Mouse (Mus musculus) MEL (cell line): ENCODE results near the gene Nup88. TPM values are rescaled to one million over a fixed set of nuclear protein-coding genes. Genes with fewer than 3 reads are reported as not detected.

Source experiments
- DNase-seq: peaks from one replicate; pipeline ENCODE4 v3.0.0; 2011; ENCODE audit warnings: low read depth, low spot score
- H3K27ac ChIP-seq: 2 replicates; pipeline ENCODE4 v1.5.1; 2012; ENCODE audit warnings: low read depth, mild to moderate bottlenecking, control low read depth, low read length, moderate library complexity; ENCODE audit not compliant: control insufficient read depth
- H3K27me3 ChIP-seq, 2 experiments: fragments of 150-350 bp in 1 of 2; sonication (generic) in 1 of 2; 2 replicates each; pipeline ENCODE4 v1.6.1; 2012; ENCODE audit warnings: low read length in 2 of 2, mild to moderate bottlenecking in 2 of 2, improper control_type of control experiment in 1 of 2, moderate library complexity in 1 of 2; ENCODE audit not compliant: insufficient read depth in 2 of 2, control insufficient read depth in 1 of 2
- H3K36me3 ChIP-seq, 2 experiments: 2 replicates each; pipeline ENCODE4 v1.6.1; 2012 to 2014; ENCODE audit warnings: low read length in 2 of 2, improper control_type of control experiment in 1 of 2, inconsistent platforms in 1 of 2, mild to moderate bottlenecking in 1 of 2; ENCODE audit not compliant: insufficient read depth in 2 of 2, control insufficient read depth in 1 of 2
- H3K4me1 ChIP-seq, 2 experiments: fragments of 150-350 bp in 1 of 2; sonication (generic) in 1 of 2; 2 replicates each; pipeline ENCODE4 v1.6.1; 2012; ENCODE audit warnings: low read length in 2 of 2, improper control_type of control experiment in 1 of 2, mild to moderate bottlenecking in 1 of 2; ENCODE audit not compliant: insufficient read depth in 2 of 2, control insufficient read depth in 1 of 2
- H3K4me3 ChIP-seq, 2 experiments: fragments of 150-350 bp in 1 of 2; sonication (generic) in 1 of 2; 2 replicates each; pipeline ENCODE4 v1.5.1; 2012; ENCODE audit warnings: low read depth in 2 of 2, low read length in 2 of 2, mild to moderate bottlenecking in 2 of 2, moderate library complexity in 2 of 2, control low read depth in 1 of 2, improper control_type of control experiment in 1 of 2; ENCODE audit not compliant: control insufficient read depth in 1 of 2, insufficient read depth in 1 of 2
- H3K79me2 ChIP-seq: 2 replicates; pipeline ENCODE4 v1.6.1; 2012; ENCODE audit warnings: mild to moderate bottlenecking, low read length, moderate library complexity; ENCODE audit not compliant: control insufficient read depth, poor library complexity, insufficient read depth
- H3K9ac ChIP-seq: 2 replicates; pipeline ENCODE4 v1.6.1; 2012; ENCODE audit warnings: low read depth, mild to moderate bottlenecking, control low read depth, low read length, moderate library complexity; ENCODE audit not compliant: control insufficient read depth, poor library complexity, severe bottlenecking
- H3K9me3 ChIP-seq: fragments of 150-350 bp; sonication (generic); replicated peaks from 2 replicates; pipeline ENCODE4 v1.6.1; 2012; ENCODE audit warnings: mild to moderate bottlenecking, low read length, improper control_type of control experiment, moderate library complexity; ENCODE audit not compliant: insufficient read depth
- ELF1 ChIP-seq: IDR thresholded peaks from 2 replicates; pipeline ENCODE4 v1.6.1; 2014; ENCODE audit warnings: low read depth, mild to moderate bottlenecking, inconsistent platforms, low read length, improper control_type of control experiment, moderate library complexity
- ETS1 ChIP-seq: IDR thresholded peaks from 2 replicates; pipeline ENCODE4 v1.6.1; 2012; ENCODE audit warnings: low read depth, mild to moderate bottlenecking, inconsistent platforms, low read length, improper control_type of control experiment, moderate library complexity
- MAFK ChIP-seq: IDR thresholded peaks from 2 replicates; pipeline ENCODE4 v1.6.1; 2011; ENCODE audit warnings: low read depth, mild to moderate bottlenecking, low read length, improper control_type of control experiment, borderline replicate concordance
- MAX ChIP-seq: IDR thresholded peaks from 2 replicates; pipeline ENCODE4 v1.6.1; 2011; ENCODE audit warnings: low read length, improper control_type of control experiment
- MEF2A ChIP-seq: IDR thresholded peaks from 2 replicates; pipeline ENCODE4 v1.6.1; 2014; ENCODE audit warnings: low read depth, mild to moderate bottlenecking, inconsistent platforms, low read length, improper control_type of control experiment; ENCODE audit not compliant: poor library complexity, insufficient replicate concordance, severe bottlenecking; ENCODE audit errors: extremely low read depth
- MXI1 ChIP-seq: IDR thresholded peaks from 2 replicates; pipeline ENCODE4 v1.6.1; 2011; ENCODE audit warnings: mild to moderate bottlenecking, low read depth, low read length, improper control_type of control experiment
- MYB ChIP-seq: IDR thresholded peaks from 2 replicates; pipeline ENCODE4 v1.6.1; 2011; ENCODE audit warnings: mild to moderate bottlenecking, low read depth, low read length, improper control_type of control experiment
- MYC ChIP-seq: IDR thresholded peaks from 2 replicates; pipeline ENCODE4 v1.6.1; 2011; ENCODE audit warnings: low read depth, mild to moderate bottlenecking, low read length, improper control_type of control experiment, moderate library complexity
- NRF1 ChIP-seq: IDR thresholded peaks from 2 replicates; pipeline ENCODE4 v1.6.1; 2014; ENCODE audit warnings: low read depth, mild to moderate bottlenecking, inconsistent platforms, low read length, improper control_type of control experiment, moderate library complexity; ENCODE audit not compliant: poor library complexity, insufficient read depth, severe bottlenecking
- POLR2A ChIP-seq, 2 experiments: IDR thresholded peaks; 2 replicates each; pipeline ENCODE4 v1.6.1; 2011 to 2012; ENCODE audit warnings: low read length in 2 of 2, mild to moderate bottlenecking in 2 of 2, control low read depth in 1 of 2, improper control_type of control experiment in 1 of 2, low read depth in 1 of 2, moderate library complexity in 1 of 2; ENCODE audit not compliant: control insufficient read depth in 1 of 2, insufficient read depth in 1 of 2, poor library complexity in 1 of 2
- POLR2AphosphoS2 ChIP-seq: IDR thresholded peaks from 2 replicates; pipeline ENCODE4 v1.6.1; 2011; ENCODE audit warnings: low read length, improper control_type of control experiment
- RAD21 ChIP-seq: IDR thresholded peaks from 2 replicates; pipeline ENCODE4 v1.6.1; 2011; ENCODE audit warnings: mild to moderate bottlenecking, low read depth, low read length, improper control_type of control experiment
- SMC3 ChIP-seq: IDR thresholded peaks from 2 replicates; pipeline ENCODE4 v1.6.1; 2011; ENCODE audit warnings: low read depth, low read length, improper control_type of control experiment
- TAL1 ChIP-seq: IDR thresholded peaks from 2 replicates; pipeline ENCODE4 v1.6.1; 2012; ENCODE audit warnings: mild to moderate bottlenecking, inconsistent platforms, low read length, moderate library complexity, mixed read lengths
- USF1 ChIP-seq: IDR thresholded peaks from 2 replicates; pipeline ENCODE4 v1.6.1; 2014; ENCODE audit warnings: low read depth, mild to moderate bottlenecking, inconsistent platforms, low read length, improper control_type of control experiment, moderate library complexity
- ZKSCAN1 ChIP-seq: IDR thresholded peaks from 2 replicates; pipeline ENCODE4 v1.6.1; 2012; ENCODE audit warnings: low read depth, mild to moderate bottlenecking, inconsistent platforms, low read length, improper control_type of control experiment, moderate library complexity
- ZMIZ1 ChIP-seq: IDR thresholded peaks from 2 replicates; pipeline ENCODE4 v1.6.1; 2012; ENCODE audit warnings: low read depth, mild to moderate bottlenecking, inconsistent platforms, low read length, improper control_type of control experiment, moderate library complexity
- ZNF384 ChIP-seq: IDR thresholded peaks from 2 replicates; pipeline ENCODE4 v1.6.1; 2012; ENCODE audit warnings: low read depth, mild to moderate bottlenecking, inconsistent platforms, low read length, improper control_type of control experiment
- polyA plus RNA-seq, 2 experiments: library from polyadenylated mRNA; stranded (reverse) in 1 of 2; unstranded in 1 of 2; fragments of >175 nt in 1 of 2; fragments of >200 nt in 1 of 2; gene quantifications; 2 replicates each; pipeline versions ENCODE4 v1.2.1 to v1.2.4; 2012; ENCODE audit warnings: low replicate concordance in 2 of 2, low read depth in 1 of 2; ENCODE audit not compliant: insufficient read length in 2 of 2, insufficient read depth in 1 of 2, missing spikeins in 1 of 2
- total RNA-seq: library from RNA; depleted of rRNA; stranded (reverse); fragments of 300-350 nt; gene quantifications from 2 replicates; pipeline ENCODE4 v1.2.3, GENCODE M21; 2012

The Nup88 gene
- total and polyA plus RNA-seq, 3 experiments, result 56.3 to 72.5 TPM; not detected in 1

GRCm38 (mm10) chr11:70977293-70977692, 7.5 kb upstream of the Nup88 start:
- H3K27me3 ChIP-seq, result no peaks in the 10 kb centered on the region
- H3K9ac ChIP-seq, result no peak overlapping the region
- H3K36me3 ChIP-seq, result peaks cover 20 to 32% of the 10 kb centered on the region in 2 experiments
- peaks cover 23% of the 10 kb centered on the region for H3K79me2 ChIP-seq
- no peak overlapping the region for H3K27ac ChIP-seq
- peak in 1 of 2 experiments; percentile 53; a peak in 2 of 4 replicates for TF ChIP-seq POLR2A (IDR thresholded peaks at IDR 0.05; ENCODE audit: control insufficient read depth in 1 of 2, insufficient read depth in 1 of 2, low read depth in 1 of 2, low read length in 2 of 2, poor library complexity in 1 of 2)
- no peak; the same call in 1 of the 2 replicates for TF ChIP-seq ZMIZ1
- peak; percentile 10; the same call in 1 of the 2 replicates for TF ChIP-seq SMC3
- TF ChIP-seq MYC, result no peak
- TF ChIP-seq MYB, result no peak
- TF ChIP-seq ELF1, result no peak
- TF ChIP-seq POLR2AphosphoS2, result peak; percentile 85; the same call in 1 of the 2 replicates
- TF ChIP-seq NRF1, result no peak
- H3K9me3 ChIP-seq, result no peaks in the 10 kb centered on the region
- DNase-seq, result no peak
- no peak overlapping the region for H3K4me3 ChIP-seq
- H3K4me1 ChIP-seq, result peaks cover 5 to 7% of the 10 kb centered on the region in 2 experiments

- TF ChIP-seq POLR2AphosphoS2 (no peak), ZMIZ1 (no peak; the same call in 1 of the 2 replicates), ZNF384 (0 out of 2 replicates have a peak, but pooled peaks have one; percentile 20), USF1 (no peak), MAX (no peak), MAFK (no peak), RAD21 (no peak), ETS1 (peak; percentile 10; the same call in 1 of the 2 replicates), MEF2A (no peak), MYB (no peak), TAL1 (no peak), ZKSCAN1 (no peak), MXI1 (no peak), SMC3 (no peak)
- Histone ChIP-seq H3K9me3 (no peaks in the 10 kb centered on the region), H3K27ac (no peak overlapping the region), H3K36me3 (peaks cover 12 to 25% of the 10 kb centered on the region in 2 experiments), H3K9ac (no peak overlapping the region), H3K27me3 (no peaks in the 10 kb centered on the region), H3K79me2 (peaks cover 11% of the 10 kb centered on the region), H3K4me3 (no peak overlapping the region), H3K4me1 (peaks cover 0 to 7% of the 10 kb centered on the region in 2 experiments; a peak in 2 of 4 replicates)
- peak; percentile 43 for DNase-seq
Observed at GRCm38 (mm10) chr11:70975193-70975592, 5.4 kb upstream of the Nup88 start.
